In genomic region chr10:59817528-59817927, GRCm38 (mm10) we compare ENCODE assay signal across 10 mouse cellular contexts.
A peak's percentile ranks its signal among the peaks of the same experiment; 100 is the strongest.
DNase-seq lines count a peak whose midpoint lies in the region; ATAC-seq and TF ChIP-seq lines count a peak whose summit lies in the region.
"Had no signal": no experiment of that assay in that cellular context is flagged by ENCODE, and none has a peak within 500 bp of the region (broad histone marks: within the 10 kb centered on the region; RNA-seq: fewer than 3 reads in every experiment).

No protein-coding gene starts in this region.

- 43% methylated on average over 2 of the region's 2 CpGs for WGBS in hindbrain, embryonic 14.5 days
- 48% methylated on average over 2 of the region's 2 CpGs for WGBS in hindbrain, embryonic 10.5 days
- WGBS in spleen, adult 2 months = 62% methylated on average over 2 of the region's 2 CpGs

- no peak for TF ChIP-seq POLR2A in spleen, adult 2 months (IDR thresholded peaks at IDR 0.05; ENCODE audit: low read depth, low read length)

- peak; percentile 65 for DNase-seq in hindbrain, embryonic 14.5 days (ENCODE audit: low spot score)
- no peak for DNase-seq in hindbrain, embryonic 10.5 days (ENCODE audit: low spot score)
- no peak for DNase-seq in spleen, adult 2 months (ENCODE audit: low read depth in 1 of 2, low spot score in 2 of 2)
- no peak for DNase-seq in spleen, postnatal 4 days (ENCODE audit: low spot score in 2 of 2)
- DNase-seq in embryo, embryonic 11 days = peak; percentile 39
- no peak for DNase-seq in urinary bladder, postnatal 25 days (ENCODE audit: low spot score)
- DNase-seq in urinary bladder, adult 2 months (ENCODE audit: low spot score) = no peak
- no peak for DNase-seq in ovary, postnatal 14 days (ENCODE audit: low spot score)

- peak; percentile 9; the same call in 1 of the 2 replicates for TF ChIP-seq CTCF in spleen, adult 2 months (IDR thresholded peaks at IDR 0.05; ENCODE audit: extremely low read depth, insufficient read depth, insufficient read length, insufficient replicate concordance)

- no peaks in the 10 kb centered on the region for H3K36me3 ChIP-seq in hindbrain, embryonic 14.5 days (replicated peaks; ENCODE audit: control insufficient read depth, insufficient read depth)
- no peaks in the 10 kb centered on the region for H3K36me3 ChIP-seq in hindbrain, embryonic 10.5 days
- peaks cover 2% of the 10 kb centered on the region; the same call in 1 of the 2 replicates for H3K36me3 ChIP-seq in spleen, adult 2 months (ENCODE audit: control insufficient read depth, insufficient read depth, low read length)

- H3K9ac ChIP-seq in hindbrain, embryonic 14.5 days = no peak overlapping the region

- no peak overlapping the region for H3K4me3 ChIP-seq in hindbrain, embryonic 14.5 days (replicated peaks; ENCODE audit: low read length)
- no peak overlapping the region for H3K4me3 ChIP-seq in hindbrain, embryonic 10.5 days
- no peak overlapping the region for H3K4me3 ChIP-seq in spleen, adult 2 months (ENCODE audit: extremely low read depth, insufficient read depth, insufficient read length)
- H3K4me3 ChIP-seq: erythroblast, embryonic 14.5 days had no signal

- H3K4me1 ChIP-seq in hindbrain, embryonic 14.5 days (replicated peaks; ENCODE audit: control insufficient read depth, insufficient read depth, low read length) = 0 out of 2 replicates have a peak, but pooled peaks cover 7% of the 10 kb centered on the region
- peaks cover 18% of the 10 kb centered on the region; the same call in 1 of the 2 replicates for H3K4me1 ChIP-seq in hindbrain, embryonic 10.5 days (replicated peaks)
- H3K4me1 ChIP-seq in spleen, adult 2 months (ENCODE audit: control insufficient read depth, insufficient read depth, insufficient read length) = no peaks in the 10 kb centered on the region

- H3K9me3 ChIP-seq in hindbrain, embryonic 14.5 days (ENCODE audit: control insufficient read depth, low read length) = no peaks in the 10 kb centered on the region
- no peaks in the 10 kb centered on the region for H3K9me3 ChIP-seq in hindbrain, embryonic 10.5 days

- ATAC-seq in hindbrain, embryonic 14.5 days (ENCODE audit: low FRiP score) = peak; percentile 21; the same call in 1 of the 2 replicates
- ATAC-seq: hindbrain, embryonic 16.5 days had no signal

- H3K27me3 ChIP-seq in hindbrain, embryonic 14.5 days (ENCODE audit: control insufficient read depth, insufficient read depth, low read length) = no peaks in the 10 kb centered on the region
- no peaks in the 10 kb centered on the region for H3K27me3 ChIP-seq in hindbrain, embryonic 10.5 days (ENCODE audit: insufficient read depth, poor library complexity, severe bottlenecking)
- H3K27me3 ChIP-seq in spleen, adult 2 months (ENCODE audit: control insufficient read depth, insufficient read depth, low read length) = no peaks in the 10 kb centered on the region

- no peak overlapping the region for H3K27ac ChIP-seq in hindbrain, embryonic 14.5 days
- no peak overlapping the region for H3K27ac ChIP-seq in hindbrain, embryonic 10.5 days
- H3K27ac ChIP-seq in spleen, adult 2 months (ENCODE audit: insufficient read depth, low read length) = no peak overlapping the region

- no peak overlapping the region for H3K4me2 ChIP-seq in hindbrain, embryonic 14.5 days (replicated peaks)

Comparison
In these comparisons a context has a peak if more than half of its experiments do, and no peak if none do; other contexts are left out.
1. DNase-seq: peak in hindbrain, embryonic 14.5 days (single experiment) and embryo, embryonic 11 days (single experiment); none in hindbrain, embryonic 10.5 days (single experiment), spleen, adult 2 months (0 of 2), spleen, postnatal 4 days (0 of 2), urinary bladder, postnatal 25 days (single experiment), urinary bladder, adult 2 months (single experiment) and ovary, postnatal 14 days (single experiment).